Mouse (Mus musculus): ENCODE data around the gene Siah2. TPM values are rescaled to one million over a fixed set of nuclear protein-coding genes. Genes with fewer than 3 reads are reported as not detected.

The Siah2 gene
- total and polyA plus RNA-seq, 3 experiments: 7.5 to 10.0 (median 9.4) TPM

GRCm38 (mm10) chr3:58693331-58693730, 1.1 kb upstream of the Siah2 start:
- peaks cover 11% of the 10 kb centered on the region for H3K36me3 ChIP-seq (replicated peaks)
- no peak overlapping the region for H3K4me3 ChIP-seq (ENCODE audit: low read depth, low read length)
- no peak for TF ChIP-seq TAL1 (conservative IDR thresholded peaks at IDR 0.05; ENCODE audit: low read depth, low read length)
- no peak for TF ChIP-seq GATA1 (IDR thresholded peaks at IDR 0.05; ENCODE audit: borderline replicate concordance, low read length)
- no peak for TF ChIP-seq GATA2 (IDR thresholded peaks at IDR 0.05; ENCODE audit: borderline replicate concordance, low read depth, low read length)
- TF ChIP-seq POLR2AphosphoS5 (IDR thresholded peaks at IDR 0.05; ENCODE audit: insufficient replicate concordance, low read depth, low read length): no peak
- no peak for TF ChIP-seq CTCF (IDR thresholded peaks at IDR 0.05; ENCODE audit: low read depth, low read length)
- no peaks in the 10 kb centered on the region for H3K9me3 ChIP-seq (replicated peaks)
- peaks cover 22% of the 10 kb centered on the region for H3K27me3 ChIP-seq (ENCODE audit: insufficient read depth, low read length)
- peaks cover 23% of the 10 kb centered on the region for H3K4me1 ChIP-seq (ENCODE audit: insufficient read depth, low read depth, low read length)
- ATAC-seq (ENCODE audit: extremely low read depth, insufficient number of reproducible peaks, low FRiP score, poor library complexity, severe bottlenecking): no peak
- no peak for DNase-seq (ENCODE audit: low spot score)

GRCm38 (mm10) chr3:58691374-58691939, 743 bp downstream of the Siah2 start:
- Histone ChIP-seq H3K27me3 (ENCODE audit: insufficient read depth, low read length) (peaks cover 7% of the 10 kb centered on the region), H3K4me3 (ENCODE audit: low read depth, low read length) (peak overlapping the region; percentile 88), H3K36me3 (replicated peaks) (peaks cover 17% of the 10 kb centered on the region), H3K9me3 (replicated peaks) (no peaks in the 10 kb centered on the region), H3K4me1 (ENCODE audit: insufficient read depth, low read depth, low read length) (peaks cover 23% of the 10 kb centered on the region)
- DNase-seq (ENCODE audit: low spot score) (peak; percentile 22), ATAC-seq (ENCODE audit: extremely low read depth, insufficient number of reproducible peaks, low FRiP score, poor library complexity, severe bottlenecking) (no peak)
- TF ChIP-seq POLR2AphosphoS5 (IDR thresholded peaks at IDR 0.05; ENCODE audit: insufficient replicate concordance, low read depth, low read length) (no peak), GATA2 (IDR thresholded peaks at IDR 0.05; ENCODE audit: borderline replicate concordance, low read depth, low read length) (no peak), GATA1 (IDR thresholded peaks at IDR 0.05; ENCODE audit: borderline replicate concordance, low read length) (no peak), CTCF (IDR thresholded peaks at IDR 0.05; ENCODE audit: low read depth, low read length) (no peak), TAL1 (conservative IDR thresholded peaks at IDR 0.05; ENCODE audit: low read depth, low read length) (no peak)

- H3K36me3 ChIP-seq (replicated peaks): peaks cover 22% of the 10 kb centered on the region
- peak; percentile 72 for ATAC-seq (ENCODE audit: extremely low read depth, insufficient number of reproducible peaks, low FRiP score, poor library complexity, severe bottlenecking)
- H3K4me1 ChIP-seq (ENCODE audit: insufficient read depth, low read depth, low read length): peaks cover 23% of the 10 kb centered on the region
- TF ChIP-seq TAL1 (conservative IDR thresholded peaks at IDR 0.05; ENCODE audit: low read depth, low read length) (no peak), GATA2 (IDR thresholded peaks at IDR 0.05; ENCODE audit: borderline replicate concordance, low read depth, low read length) (no peak), POLR2AphosphoS5 (IDR thresholded peaks at IDR 0.05; ENCODE audit: insufficient replicate concordance, low read depth, low read length) (no peak), GATA1 (IDR thresholded peaks at IDR 0.05; ENCODE audit: borderline replicate concordance, low read length) (no peak), CTCF (IDR thresholded peaks at IDR 0.05; ENCODE audit: low read depth, low read length) (no peak)
- DNase-seq (ENCODE audit: low spot score): peak; percentile 30
- peak overlapping the region; percentile 88 for H3K4me3 ChIP-seq (ENCODE audit: low read depth, low read length)
- no peaks in the 10 kb centered on the region for H3K9me3 ChIP-seq (replicated peaks)
- peaks cover 7% of the 10 kb centered on the region for H3K27me3 ChIP-seq (ENCODE audit: insufficient read depth, low read length)
These were observed 1.4 kb downstream of the Siah2 start for GRCm38 (mm10) chr3:58690619-58691373.

GRCm38 (mm10) chr3:58689721-58690120, 2.5 kb downstream of the Siah2 start:
- Histone ChIP-seq H3K9me3 (replicated peaks) (no peaks in the 10 kb centered on the region), H3K4me3 (ENCODE audit: low read depth, low read length) (no peak overlapping the region), H3K27me3 (ENCODE audit: insufficient read depth, low read length) (no peaks in the 10 kb centered on the region; the same call in 1 of the 2 replicates), H3K36me3 (replicated peaks) (peaks cover 31% of the 10 kb centered on the region), H3K4me1 (ENCODE audit: insufficient read depth, low read depth, low read length) (peaks cover 23% of the 10 kb centered on the region)
- TF ChIP-seq GATA1 (IDR thresholded peaks at IDR 0.05; ENCODE audit: borderline replicate concordance, low read length): no peak
- no peak for TF ChIP-seq GATA2 (IDR thresholded peaks at IDR 0.05; ENCODE audit: borderline replicate concordance, low read depth, low read length)
- no peak for TF ChIP-seq CTCF (IDR thresholded peaks at IDR 0.05; ENCODE audit: low read depth, low read length)
- TF ChIP-seq TAL1 (conservative IDR thresholded peaks at IDR 0.05; ENCODE audit: low read depth, low read length): no peak
- TF ChIP-seq POLR2AphosphoS5 (IDR thresholded peaks at IDR 0.05; ENCODE audit: insufficient replicate concordance, low read depth, low read length): no peak
- ATAC-seq (ENCODE audit: extremely low read depth, insufficient number of reproducible peaks, low FRiP score, poor library complexity, severe bottlenecking): no peak
- DNase-seq (ENCODE audit: low spot score): no peak

- no peaks in the 10 kb centered on the region for H3K9me3 ChIP-seq (replicated peaks)
- TF ChIP-seq TAL1 (conservative IDR thresholded peaks at IDR 0.05; ENCODE audit: low read depth, low read length): no peak
- TF ChIP-seq GATA1 (IDR thresholded peaks at IDR 0.05; ENCODE audit: borderline replicate concordance, low read length): no peak
- no peak for TF ChIP-seq CTCF (IDR thresholded peaks at IDR 0.05; ENCODE audit: low read depth, low read length)
- TF ChIP-seq GATA2 (IDR thresholded peaks at IDR 0.05; ENCODE audit: borderline replicate concordance, low read depth, low read length): no peak
- TF ChIP-seq POLR2AphosphoS5 (IDR thresholded peaks at IDR 0.05; ENCODE audit: insufficient replicate concordance, low read depth, low read length): no peak
- peaks cover 23% of the 10 kb centered on the region for H3K4me1 ChIP-seq (ENCODE audit: insufficient read depth, low read depth, low read length)
- H3K36me3 ChIP-seq (replicated peaks): peaks cover 35% of the 10 kb centered on the region
- H3K4me3 ChIP-seq (ENCODE audit: low read depth, low read length): no peak overlapping the region
- no peaks in the 10 kb centered on the region for H3K27me3 ChIP-seq (ENCODE audit: insufficient read depth, low read length)
- ATAC-seq (ENCODE audit: extremely low read depth, insufficient number of reproducible peaks, low FRiP score, poor library complexity, severe bottlenecking) (no peak), DNase-seq (ENCODE audit: low spot score) (no peak)
These were observed 3.1 kb downstream of the Siah2 start for GRCm38 (mm10) chr3:58689105-58689504.

- ATAC-seq (ENCODE audit: extremely low read depth, insufficient number of reproducible peaks, low FRiP score, poor library complexity, severe bottlenecking) (no peak), DNase-seq (ENCODE audit: low spot score) (no peak)
- H3K27me3 ChIP-seq (ENCODE audit: insufficient read depth, low read length): no peaks in the 10 kb centered on the region
- H3K36me3 ChIP-seq (replicated peaks): peaks cover 37% of the 10 kb centered on the region
- no peaks in the 10 kb centered on the region for H3K9me3 ChIP-seq (replicated peaks)
- H3K4me3 ChIP-seq (ENCODE audit: low read depth, low read length): no peak overlapping the region
- peaks cover 23% of the 10 kb centered on the region for H3K4me1 ChIP-seq (ENCODE audit: insufficient read depth, low read depth, low read length)
- TF ChIP-seq GATA1 (IDR thresholded peaks at IDR 0.05; ENCODE audit: borderline replicate concordance, low read length): no peak
- no peak for TF ChIP-seq CTCF (IDR thresholded peaks at IDR 0.05; ENCODE audit: low read depth, low read length)
These were observed 3.6 kb downstream of the Siah2 start for GRCm38 (mm10) chr3:58688551-58688950.

All from G1E (cell line).